Mouse (Mus musculus) forebrain, embryonic 14.5 days (tissue): ENCODE measurements at regions not wholly inside any gene's neighbourhood (a gene's known extent, or its start where the extent isn't known, plus 50 kb on each side); places are given as distances from the start of the nearest gene placed in this dataset.
A peak's percentile ranks its signal among the peaks of the same experiment; 100 is the strongest.

Experiments used
- ATAC-seq: fragments of 200-750 bp; cut with Nextera tagmentation; 2 replicates; pipeline ENCODE4 v1.8.0; 2017; ENCODE audit warnings: mild to moderate bottlenecking, moderate library complexity
- DNase-seq: peaks from one replicate; pipeline ENCODE4 v3.0.0-alpha.2; 2015; ENCODE audit warnings: low spot score
- H3K27ac ChIP-seq: fragments of 300-500 bp; sonication (generic); 2 replicates; pipeline ENCODE4 v1.5.1; 2014; ENCODE audit warnings: low read depth, mild to moderate bottlenecking, control low read depth, low read length, moderate library complexity
- H3K27me3 ChIP-seq: fragments of 300-500 bp; sonication (generic); replicated peaks from 2 replicates; pipeline ENCODE4 v1.6.1; 2014; ENCODE audit warnings: low read length, control low read depth, mixed read lengths; ENCODE audit not compliant: control insufficient read depth, insufficient read depth
- H3K36me3 ChIP-seq: fragments of 300-500 bp; sonication (generic); 2 replicates; pipeline ENCODE4 v1.6.1; 2014; ENCODE audit warnings: low read length, control low read depth; ENCODE audit not compliant: control insufficient read depth, insufficient read depth
- H3K4me1 ChIP-seq: fragments of 300-500 bp; sonication (generic); 2 replicates; pipeline ENCODE4 v1.6.1; 2014; ENCODE audit warnings: antibody characterized with exemption, low read length, control low read depth; ENCODE audit not compliant: control insufficient read depth, insufficient read depth
- H3K4me2 ChIP-seq: fragments of 300-500 bp; sonication (generic); 2 replicates; pipeline ENCODE4 v1.6.1; 2014; ENCODE audit warnings: mild to moderate bottlenecking, control low read depth, low read length
- H3K4me3 ChIP-seq: fragments of 300-500 bp; sonication (generic); 2 replicates; pipeline ENCODE4 v1.5.1; 2014; ENCODE audit warnings: low read depth, low read length, control low read depth
- H3K9ac ChIP-seq: fragments of 300-500 bp; sonication (generic); 2 replicates; pipeline ENCODE4 v1.6.1; 2014; ENCODE audit warnings: mild to moderate bottlenecking, low read length, control low read depth, moderate library complexity
- H3K9me3 ChIP-seq: fragments of 300-500 bp; sonication (generic); replicated peaks from 2 replicates; pipeline ENCODE4 v1.6.1; 2016; ENCODE audit warnings: low read length, control low read depth, mixed read lengths; ENCODE audit not compliant: control insufficient read depth
- WGBS: fragments of 180-500 bp; shearing (Covaris S2); extraction: QIAGEN DNeasy Blood & Tissue Kit; methylation state at CpG from one replicate; pipeline ENCODE4 v1.1.7; 2014; 5-methylcytosine and 5-hydroxymethylcytosine counted together

DNA sequence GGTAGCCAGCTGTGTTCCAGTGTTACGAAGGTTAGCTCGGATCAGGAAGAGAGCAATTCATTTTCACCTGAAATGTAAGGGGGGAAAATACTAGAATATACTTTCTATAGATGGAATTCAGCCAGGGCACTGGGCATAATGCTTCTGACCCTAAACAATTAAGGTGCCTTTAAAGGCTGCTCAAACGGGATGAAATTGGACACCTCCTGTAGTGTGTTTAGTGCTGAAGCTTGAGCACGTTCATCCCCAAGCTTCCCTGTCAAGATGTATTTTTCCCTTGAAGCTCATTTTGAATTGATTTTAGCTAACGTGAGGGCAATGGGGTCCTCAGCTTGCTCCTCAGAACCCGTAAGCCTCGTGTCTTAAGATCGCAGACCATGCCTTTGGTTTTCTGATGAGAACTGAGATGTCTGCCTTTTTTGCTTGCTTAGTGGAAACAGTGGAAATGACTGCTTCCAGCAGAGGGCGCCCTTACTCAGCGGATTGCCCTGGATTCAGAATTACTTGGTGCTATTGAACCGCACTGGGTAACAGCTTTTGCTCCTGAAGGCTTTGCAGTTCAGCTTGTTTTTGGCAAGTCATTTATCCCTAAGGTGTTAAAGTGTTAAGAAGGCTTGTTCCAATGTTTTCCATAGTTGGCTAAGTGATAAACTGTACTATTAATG lies 74.6 kb upstream of the Fermt1 start:
- no peaks in the 10 kb centered on the region for H3K36me3 ChIP-seq
- no peaks in the 10 kb centered on the region for H3K9me3 ChIP-seq
- no peaks in the 10 kb centered on the region for H3K27me3 ChIP-seq
- peak; percentile 87 for DNase-seq
- no peak overlapping the region for H3K4me3 ChIP-seq
- 17% methylated on average over 11 of the region's 11 CpGs for WGBS
- no peaks in the 10 kb centered on the region for H3K4me1 ChIP-seq
- 0 out of 2 replicates have a peak overlapping the region, but pooled peaks have one; percentile 13 for H3K9ac ChIP-seq
- peak; percentile 91 for ATAC-seq
- peak overlapping the region; percentile 31 for H3K4me2 ChIP-seq
- H3K27ac ChIP-seq, result no peak overlapping the region

DNA sequence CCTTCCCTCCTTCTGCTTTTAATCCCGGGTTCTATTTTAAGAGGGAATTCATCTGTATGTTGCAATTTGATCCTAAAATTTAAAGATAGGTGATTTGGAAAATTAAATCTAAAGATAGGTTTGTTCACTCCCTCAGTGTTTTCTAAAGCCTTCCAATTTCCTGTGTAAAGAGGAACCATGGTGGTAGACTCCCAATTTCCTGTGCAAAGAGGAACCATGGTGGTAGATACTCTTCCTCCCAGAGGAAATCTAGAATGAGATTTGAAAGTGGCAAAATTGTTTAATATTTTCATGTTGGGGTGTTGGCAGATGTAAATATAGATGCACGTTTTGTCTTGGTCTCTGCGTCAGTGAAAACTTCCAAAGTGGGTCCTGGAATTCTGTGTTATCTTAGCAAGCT lies 75.5 kb upstream of the Fermt1 start:
- Histone ChIP-seq H3K4me3 (no peak overlapping the region), H3K9me3 (no peaks in the 10 kb centered on the region), H3K27ac (no peak overlapping the region), H3K4me1 (no peaks in the 10 kb centered on the region), H3K36me3 (no peaks in the 10 kb centered on the region), H3K4me2 (no peak overlapping the region), H3K9ac (no peak overlapping the region), H3K27me3 (no peaks in the 10 kb centered on the region)
- 87% methylated on average over 3 of the region's 3 CpGs for WGBS
- DNase-seq (no peak), ATAC-seq (no peak)

DNA sequence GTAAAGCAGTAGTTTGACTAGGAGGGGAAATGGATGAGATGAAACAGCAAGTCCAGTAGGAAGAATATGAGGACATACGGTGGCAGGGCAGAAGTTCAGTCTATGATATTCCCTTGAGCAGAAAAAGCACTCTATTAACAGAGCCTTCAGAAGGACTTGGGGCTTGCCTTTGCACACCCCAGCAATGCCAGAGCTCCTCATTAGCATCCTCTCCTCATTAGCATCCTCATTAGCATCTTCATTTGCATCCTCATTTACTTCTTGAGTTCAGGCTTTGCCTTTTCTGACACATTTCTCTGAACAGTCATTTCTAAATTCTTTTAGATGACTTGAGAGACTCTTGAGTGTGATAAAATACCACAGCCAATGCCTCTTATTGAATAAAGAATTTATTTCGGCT lies 81.3 kb upstream of the Fermt1 start:
- H3K9ac ChIP-seq, result no peak overlapping the region
- peak; percentile 52; the same call in 1 of the 2 replicates for ATAC-seq
- no peak overlapping the region for H3K4me2 ChIP-seq
- no peaks in the 10 kb centered on the region for H3K36me3 ChIP-seq
- H3K27ac ChIP-seq, result no peak overlapping the region
- H3K4me3 ChIP-seq, result no peak overlapping the region
- no peaks in the 10 kb centered on the region for H3K4me1 ChIP-seq
- WGBS, result 50% methylated on average over 2 of the region's 2 CpGs
- H3K27me3 ChIP-seq, result no peaks in the 10 kb centered on the region
- no peaks in the 10 kb centered on the region for H3K9me3 ChIP-seq
- peak; percentile 30 for DNase-seq

- DNase-seq (no peak), ATAC-seq (no peak)
- WGBS, result 82% methylated on average over 3 of the region's 3 CpGs
- Histone ChIP-seq H3K27ac (no peak overlapping the region), H3K4me1 (no peaks in the 10 kb centered on the region), H3K4me3 (no peak overlapping the region), H3K27me3 (no peaks in the 10 kb centered on the region), H3K4me2 (no peak overlapping the region), H3K36me3 (no peaks in the 10 kb centered on the region), H3K9ac (no peak overlapping the region), H3K9me3 (no peaks in the 10 kb centered on the region)
These were observed 89.7 kb upstream of the Fermt1 start for GRCm38 (mm10) chr2:133035421-133035820.

DNA sequence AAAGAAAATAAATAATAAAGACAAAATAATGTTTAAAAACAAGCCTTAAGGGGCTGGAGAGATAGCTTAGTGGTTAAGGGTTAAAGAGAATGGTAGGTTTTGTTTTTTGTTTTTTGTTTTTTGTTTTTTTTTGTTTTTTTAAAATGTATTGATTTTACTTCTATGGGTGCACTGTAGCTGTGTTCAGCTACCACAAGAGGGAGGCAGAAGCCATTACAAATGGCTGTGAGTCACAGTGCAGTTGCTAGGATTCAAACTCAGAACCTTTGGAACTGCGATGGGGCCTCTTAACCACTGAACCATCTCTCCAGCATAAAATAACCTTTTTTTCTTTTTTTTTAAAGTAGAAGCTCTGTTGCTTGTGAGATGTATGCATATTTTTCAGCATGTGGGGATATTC lies 95.0 kb upstream of the Fermt1 start:
- H3K27ac ChIP-seq, result no peak overlapping the region
- H3K4me3 ChIP-seq, result no peak overlapping the region
- no peaks in the 10 kb centered on the region for H3K4me1 ChIP-seq
- H3K36me3 ChIP-seq, result no peaks in the 10 kb centered on the region
- H3K9ac ChIP-seq, result no peak overlapping the region
- H3K4me2 ChIP-seq, result no peak overlapping the region
- H3K9me3 ChIP-seq, result no peaks in the 10 kb centered on the region
- no peaks in the 10 kb centered on the region for H3K27me3 ChIP-seq
- ATAC-seq, result no peak
- DNase-seq, result no peak
- 91% methylated on average over 1 of the region's 1 CpGs for WGBS

GRCm38 (mm10) chr2:133077698-133078356 lies 132.1 kb upstream of the Fermt1 start:
- WGBS, result 65% methylated on average over 11 of the region's 11 CpGs
- peak; percentile 75 for ATAC-seq
- no peaks in the 10 kb centered on the region for H3K9me3 ChIP-seq
- H3K4me1 ChIP-seq, result no peaks in the 10 kb centered on the region
- H3K4me2 ChIP-seq, result no peak overlapping the region
- no peaks in the 10 kb centered on the region for H3K27me3 ChIP-seq
- no peak overlapping the region for H3K9ac ChIP-seq
- peak; percentile 69 for DNase-seq
- H3K36me3 ChIP-seq, result no peaks in the 10 kb centered on the region
- no peak overlapping the region for H3K4me3 ChIP-seq
- H3K27ac ChIP-seq, result no peak overlapping the region

DNA sequence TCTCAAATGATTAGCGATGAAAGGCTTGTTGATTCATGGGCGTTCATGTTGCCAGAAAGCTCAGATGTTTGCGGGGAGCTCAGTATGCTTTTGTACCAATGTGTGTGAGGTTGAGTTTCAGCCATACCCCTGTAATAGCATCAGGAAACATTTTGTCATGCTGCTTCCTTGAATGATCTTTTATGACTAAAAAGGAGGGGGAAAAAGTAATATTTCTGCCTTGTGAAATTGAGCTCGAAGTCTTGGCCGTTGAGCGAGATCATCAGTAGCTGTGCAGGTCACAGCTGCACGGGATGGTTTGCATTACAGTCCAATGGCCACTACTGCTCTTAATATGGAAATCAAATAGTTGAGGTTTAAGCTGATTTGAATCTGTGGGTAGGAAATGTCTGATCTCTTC lies 145.3 kb upstream of the Fermt1 start:
- Histone ChIP-seq H3K9me3 (no peaks in the 10 kb centered on the region), H3K36me3 (no peaks in the 10 kb centered on the region), H3K27ac (no peak overlapping the region), H3K4me1 (no peaks in the 10 kb centered on the region), H3K9ac (no peak overlapping the region), H3K27me3 (no peaks in the 10 kb centered on the region), H3K4me3 (no peak overlapping the region), H3K4me2 (no peak overlapping the region)
- ATAC-seq (no peak), DNase-seq (no peak)
- 90% methylated on average over 7 of the region's 7 CpGs for WGBS

GRCm38 (mm10) chr2:133113642-133114041 lies 167.9 kb upstream of the Fermt1 start:
- H3K9me3 ChIP-seq, result no peaks in the 10 kb centered on the region
- 24% methylated on average over 10 of the region's 10 CpGs for WGBS
- no peak overlapping the region for H3K4me3 ChIP-seq
- peak; percentile 87 for DNase-seq
- H3K27ac ChIP-seq, result no peak overlapping the region
- no peaks in the 10 kb centered on the region for H3K27me3 ChIP-seq
- H3K4me2 ChIP-seq, result no peak overlapping the region
- ATAC-seq, result peak; percentile 55
- H3K9ac ChIP-seq, result no peak overlapping the region
- H3K4me1 ChIP-seq, result no peaks in the 10 kb centered on the region
- no peaks in the 10 kb centered on the region for H3K36me3 ChIP-seq

DNA sequence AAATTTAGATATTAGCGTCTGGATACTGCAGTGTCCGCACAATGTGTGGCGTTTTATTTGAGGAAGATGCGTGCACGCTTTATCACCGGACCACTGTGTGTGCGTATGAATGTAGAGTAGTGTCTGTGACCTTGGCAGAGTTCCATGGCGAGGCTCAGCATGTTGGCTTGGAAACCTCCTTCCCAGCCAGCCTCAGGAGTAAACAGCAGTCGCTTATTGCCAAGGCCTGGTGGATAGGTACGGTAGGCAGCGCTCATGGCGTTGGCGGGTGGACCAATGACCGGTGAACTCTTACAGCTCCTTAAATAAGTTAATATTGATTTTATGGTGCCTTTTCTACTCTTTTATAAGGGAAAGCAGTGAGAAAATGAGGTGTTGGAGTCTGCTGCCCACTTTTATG lies 172.9 kb upstream of the Fermt1 start:
- H3K36me3 ChIP-seq, result no peaks in the 10 kb centered on the region
- H3K4me3 ChIP-seq, result no peak overlapping the region
- H3K27me3 ChIP-seq, result no peaks in the 10 kb centered on the region
- H3K9ac ChIP-seq, result no peak overlapping the region
- H3K27ac ChIP-seq, result no peak overlapping the region
- H3K4me2 ChIP-seq, result no peak overlapping the region
- DNase-seq (no peak), ATAC-seq (no peak)
- H3K4me1 ChIP-seq, result no peaks in the 10 kb centered on the region
- WGBS, result 92% methylated on average over 14 of the region's 14 CpGs
- no peaks in the 10 kb centered on the region for H3K9me3 ChIP-seq
